Mouse (Mus musculus) ES-E14 (cell line): ENCODE measurements at regions not wholly inside any gene's neighbourhood (a gene's known extent, or its start where the extent isn't known, plus 50 kb on each side); places are given as distances from the start of the nearest gene placed in this dataset.

Experiments used
- MAFK ChIP-seq: IDR thresholded peaks from 2 replicates; pipeline ENCODE4 v1.6.1; 2014; ENCODE audit warnings: mild to moderate bottlenecking, low read depth, low read length, inconsistent platforms; ENCODE audit not compliant: insufficient read depth
- ZNF384 ChIP-seq: IDR thresholded peaks from 2 replicates; pipeline ENCODE4 v1.6.1; 2012; ENCODE audit warnings: low read depth, low read length, inconsistent platforms

GRCm38 (mm10) chr5:133806891-133807290, 292.6 kb upstream of the Castor2 start:
- no peak for TF ChIP-seq ZNF384
- no peak for TF ChIP-seq MAFK
